Mouse (Mus musculus): ENCODE data around the gene Hhipl2. TPM values are rescaled to one million over a fixed set of nuclear protein-coding genes. Genes with fewer than 3 reads are reported as not detected.
"Not testable (repeated sequence)": the region's sequence is repeated elsewhere in the genome, so short reads cannot be mapped to it uniquely, and the experiment has no call there.

The Hhipl2 gene
- 0.24 and 0.33 TPM in 2 replicates for polyA plus RNA-seq (2012; rRNA removed)

DNA sequence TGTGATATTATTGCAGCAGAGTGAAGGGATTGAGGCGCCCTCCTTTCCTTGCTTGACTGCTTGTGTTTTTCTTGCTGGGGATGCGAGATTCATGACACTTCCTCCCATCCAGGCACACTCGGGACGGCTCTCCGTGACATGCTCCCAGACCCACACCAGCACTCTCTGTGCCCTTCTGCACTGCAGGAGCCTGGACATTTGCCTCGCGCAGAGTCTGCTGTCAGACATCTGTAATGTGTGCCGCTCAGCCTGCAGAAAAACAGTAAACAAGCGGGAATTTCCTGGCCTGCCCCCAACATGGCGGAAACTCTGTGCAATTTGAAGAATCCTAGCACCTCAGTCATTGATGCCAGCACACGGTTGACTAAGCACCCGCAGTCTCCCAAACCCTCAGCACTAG is at the start of gene Hhipl2:
TSS of gene Hhipl2 (plus strand) at position 343 of the 400 bp plus-strand sequence.
- Histone ChIP-seq H3K27me3 (ENCODE audit: control insufficient read depth, insufficient read depth, low read length) (no peaks in the 10 kb centered on the region), H3K27ac (ENCODE audit: insufficient read depth, low read length) (no peak within 1 kb of the TSS), H3K4me3 (replicated peaks; ENCODE audit: insufficient read depth, low read depth, low read length) (no peak within 1 kb of the TSS), H3K4me1 (ENCODE audit: control insufficient read depth, insufficient read depth, low read length) (peaks cover 5% of the 10 kb centered on the region; the same call in 1 of the 2 replicates)
- 34% methylated on average over 12 of the region's 12 CpGs for WGBS
- DNase-seq, result no peak
- TF ChIP-seq CTCF (IDR thresholded peaks at IDR 0.05; ENCODE audit: borderline replicate concordance, insufficient read depth, low read depth, low read length), result no peak
- TF ChIP-seq POLR2A (IDR thresholded peaks at IDR 0.05; ENCODE audit: borderline replicate concordance, insufficient read depth, low read length), result no peak

DNA sequence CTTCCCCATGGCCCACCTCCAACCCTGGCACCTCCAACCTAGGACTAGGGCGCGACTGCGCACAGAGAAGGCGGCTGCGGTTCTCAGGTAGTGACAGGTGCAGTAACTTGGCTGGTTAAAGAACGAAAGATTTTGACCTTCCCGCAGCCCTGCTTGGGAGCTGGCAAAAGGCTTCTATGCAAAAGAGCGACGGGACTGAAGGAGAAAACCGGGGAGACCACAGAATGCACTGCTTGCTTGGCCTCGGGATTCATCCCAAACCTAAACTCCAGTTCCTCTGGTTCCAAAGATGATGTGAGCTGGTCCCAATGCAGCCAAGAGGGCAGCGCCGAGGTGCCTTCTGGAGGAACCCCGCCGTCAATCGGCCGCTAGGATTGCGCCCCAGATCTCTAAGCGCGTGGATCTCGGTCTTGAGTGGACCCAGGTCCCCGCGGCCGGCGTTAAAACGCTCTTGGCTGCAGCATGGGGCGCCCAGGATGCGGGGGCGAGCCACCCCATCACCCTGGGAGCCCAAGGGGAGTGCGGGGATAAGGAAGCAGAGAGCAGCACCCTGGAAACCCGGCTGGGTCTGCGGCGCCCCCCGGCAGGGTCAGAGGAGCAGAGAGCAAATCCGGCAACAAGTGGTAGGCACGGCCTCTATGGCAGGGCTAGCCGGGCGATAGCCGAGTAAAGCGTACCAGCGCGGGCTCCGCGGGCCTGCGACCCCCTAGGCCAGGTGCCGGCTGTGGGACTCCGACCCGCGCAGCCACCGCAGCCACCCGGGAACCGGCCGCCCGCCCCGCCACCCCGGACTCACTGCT is 49.2 kb upstream of the Hhipl2 start:
- Histone ChIP-seq H3K27ac (ENCODE audit: insufficient read depth, low read length) (peak overlapping the region; percentile 26), H3K4me1 (ENCODE audit: control insufficient read depth, insufficient read depth, low read length) (peaks cover 7% of the 10 kb centered on the region; the same call in 1 of the 2 replicates), H3K4me3 (replicated peaks; ENCODE audit: insufficient read depth, low read depth, low read length) (peak overlapping the region; percentile 75), H3K27me3 (ENCODE audit: control insufficient read depth, insufficient read depth, low read length) (no peaks in the 10 kb centered on the region)
- DNase-seq, result peak; percentile 55 to 59
- no peak for TF ChIP-seq POLR2A (IDR thresholded peaks at IDR 0.05; ENCODE audit: borderline replicate concordance, insufficient read depth, low read length)
- TF ChIP-seq CTCF (IDR thresholded peaks at IDR 0.05; ENCODE audit: borderline replicate concordance, insufficient read depth, low read depth, low read length), result no peak
- WGBS, result under 1% methylated on average over 54 of the region's 56 CpGs

- peak; percentile 98 to 99 for DNase-seq
- peak within 1 kb of the TSS; percentile 75 for H3K4me3 ChIP-seq (replicated peaks; ENCODE audit: insufficient read depth, low read depth, low read length)
- 1% methylated on average over 51 of the region's 51 CpGs for WGBS
- TF ChIP-seq POLR2A (IDR thresholded peaks at IDR 0.05; ENCODE audit: borderline replicate concordance, insufficient read depth, low read length) (peak; percentile 90), CTCF (IDR thresholded peaks at IDR 0.05; ENCODE audit: borderline replicate concordance, insufficient read depth, low read depth, low read length) (no peak)
- H3K27ac ChIP-seq (ENCODE audit: insufficient read depth, low read length), result peak within 1 kb of the TSS; percentile 45
- peaks cover 7% of the 10 kb centered on the region; the same call in 1 of the 2 replicates for H3K4me1 ChIP-seq (ENCODE audit: control insufficient read depth, insufficient read depth, low read length)
- no peaks in the 10 kb centered on the region for H3K27me3 ChIP-seq (ENCODE audit: control insufficient read depth, insufficient read depth, low read length)
Observed at GRCm38 (mm10) chr1:183369427-183370014, 48.5 kb upstream of the Hhipl2 start, which contains the start of gene Mia3. Gene Mia3, minus strand, starts transcription at chr1:183369553.

- no peak for DNase-seq
- TF ChIP-seq CTCF (IDR thresholded peaks at IDR 0.05; ENCODE audit: borderline replicate concordance, insufficient read depth, low read depth, low read length) (no peak), POLR2A (IDR thresholded peaks at IDR 0.05; ENCODE audit: borderline replicate concordance, insufficient read depth, low read length) (no peak)
- Histone ChIP-seq H3K27me3 (ENCODE audit: control insufficient read depth, insufficient read depth, low read length) (no peaks in the 10 kb centered on the region), H3K27ac (ENCODE audit: insufficient read depth, low read length) (no peak overlapping the region), H3K4me3 (replicated peaks; ENCODE audit: insufficient read depth, low read depth, low read length) (no peak overlapping the region), H3K4me1 (ENCODE audit: control insufficient read depth, insufficient read depth, low read length) (peaks cover 2% of the 10 kb centered on the region; the same call in 1 of the 2 replicates)
- WGBS, result 69% methylated on average over 5 of the region's 5 CpGs
Observed at GRCm38 (mm10) chr1:183374728-183375127, 43.3 kb upstream of the Hhipl2 start.

DNA sequence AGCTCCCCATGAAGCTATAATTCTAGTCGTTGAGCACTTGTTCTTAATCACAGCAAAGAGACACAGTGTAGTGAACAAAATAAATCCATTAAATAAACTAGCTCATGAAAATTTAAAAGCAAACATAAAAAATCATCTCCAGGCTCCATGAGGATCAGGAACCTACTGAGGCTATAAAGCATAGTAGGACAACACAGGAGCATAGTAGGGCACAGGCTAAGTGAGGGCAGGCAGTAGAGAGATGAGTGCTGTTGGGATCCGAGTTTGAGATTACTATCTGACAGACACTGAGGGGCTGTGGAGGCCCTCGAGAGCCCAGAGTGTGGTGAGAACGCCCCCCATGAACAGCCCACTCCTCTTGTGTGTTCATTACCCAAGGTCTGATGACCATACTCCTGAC is 41.0 kb upstream of the Hhipl2 start:
- H3K27me3 ChIP-seq (ENCODE audit: control insufficient read depth, insufficient read depth, low read length), result no peaks in the 10 kb centered on the region
- 68% methylated on average over 4 of the region's 4 CpGs for WGBS
- no peak overlapping the region for H3K4me3 ChIP-seq (replicated peaks; ENCODE audit: insufficient read depth, low read depth, low read length)
- TF ChIP-seq POLR2A (IDR thresholded peaks at IDR 0.05; ENCODE audit: borderline replicate concordance, insufficient read depth, low read length) (no peak), CTCF (IDR thresholded peaks at IDR 0.05; ENCODE audit: borderline replicate concordance, insufficient read depth, low read depth, low read length) (no peak)
- DNase-seq, result no peak
- no peak overlapping the region for H3K27ac ChIP-seq (ENCODE audit: insufficient read depth, low read length)
- no peaks in the 10 kb centered on the region for H3K4me1 ChIP-seq (ENCODE audit: control insufficient read depth, insufficient read depth, low read length)

DNA sequence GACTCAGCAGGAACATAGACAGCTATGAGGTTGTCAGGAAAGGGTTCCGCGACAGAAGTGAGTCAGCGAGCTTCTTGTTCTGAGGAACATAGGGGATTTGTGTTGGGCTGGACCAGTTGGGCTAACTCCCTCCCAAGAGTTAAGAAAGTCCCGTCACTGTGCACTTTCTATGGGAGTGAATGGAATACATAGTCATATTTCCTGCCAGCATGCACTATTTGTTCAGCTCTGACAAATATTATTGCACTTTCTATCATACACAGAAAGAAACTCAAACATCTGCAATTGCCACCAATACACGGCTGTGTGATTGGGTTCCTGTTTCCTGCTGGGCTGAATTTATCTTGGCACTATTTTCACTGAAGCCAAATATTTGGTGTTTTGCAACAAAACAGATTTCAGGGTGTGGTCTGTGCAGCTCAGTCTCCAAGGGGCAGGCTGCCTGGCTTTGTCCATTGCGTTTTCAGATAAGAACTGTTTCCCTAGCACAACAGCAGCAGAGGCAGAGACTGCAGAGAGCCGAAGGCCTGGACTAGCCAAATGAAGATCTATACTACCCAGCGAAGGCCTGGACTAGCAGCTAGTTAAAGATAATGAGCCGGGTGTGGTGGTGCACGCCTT is 39.6 kb upstream of the Hhipl2 start:
- 83% methylated on average over 10 of the region's 10 CpGs for WGBS
- Histone ChIP-seq H3K4me3 (replicated peaks; ENCODE audit: insufficient read depth, low read depth, low read length) (no peak overlapping the region), H3K27ac (ENCODE audit: insufficient read depth, low read length) (no peak overlapping the region), H3K27me3 (ENCODE audit: control insufficient read depth, insufficient read depth, low read length) (no peaks in the 10 kb centered on the region), H3K4me1 (ENCODE audit: control insufficient read depth, insufficient read depth, low read length) (no peaks in the 10 kb centered on the region)
- TF ChIP-seq CTCF (IDR thresholded peaks at IDR 0.05; ENCODE audit: borderline replicate concordance, insufficient read depth, low read depth, low read length) (no peak), POLR2A (IDR thresholded peaks at IDR 0.05; ENCODE audit: borderline replicate concordance, insufficient read depth, low read length) (no peak)
- no peak for DNase-seq

GRCm38 (mm10) chr1:183379376-183379775 is 38.6 kb upstream of the Hhipl2 start:
- H3K4me1 ChIP-seq (ENCODE audit: control insufficient read depth, insufficient read depth, low read length); H3K27me3 ChIP-seq (ENCODE audit: control insufficient read depth, insufficient read depth, low read length); H3K4me3 ChIP-seq (replicated peaks; ENCODE audit: insufficient read depth, low read depth, low read length); H3K27ac ChIP-seq (ENCODE audit: insufficient read depth, low read length); DNase-seq: not testable (repeated sequence)
- WGBS, result 86% methylated on average over 3 of the region's 3 CpGs

Measured in cerebellum, adult 2 months (tissue).